Mouse (Mus musculus) fat pad, adult 2 months (tissue): Measurements from ENCODE around the gene Rilpl1.

Experiments
- DNase-seq: peaks from one replicate; pipeline ENCODE4 v3.0.0-alpha.2; 2011; ENCODE audit warnings: low read depth, low spot score; ENCODE audit errors: extremely low read depth

The Rilpl1 gene

GRCm38 (mm10) chr5:124454082-124454419, 77.1 kb downstream of the Rilpl1 start:
- DNase-seq: no peak

GRCm38 (mm10) chr5:124453339-124454081, 77.7 kb downstream of the Rilpl1 start:
- DNase-seq: no peak

GRCm38 (mm10) chr5:124452494-124453228, 78.5 kb downstream of the Rilpl1 start:
- DNase-seq: no peak

DNA sequence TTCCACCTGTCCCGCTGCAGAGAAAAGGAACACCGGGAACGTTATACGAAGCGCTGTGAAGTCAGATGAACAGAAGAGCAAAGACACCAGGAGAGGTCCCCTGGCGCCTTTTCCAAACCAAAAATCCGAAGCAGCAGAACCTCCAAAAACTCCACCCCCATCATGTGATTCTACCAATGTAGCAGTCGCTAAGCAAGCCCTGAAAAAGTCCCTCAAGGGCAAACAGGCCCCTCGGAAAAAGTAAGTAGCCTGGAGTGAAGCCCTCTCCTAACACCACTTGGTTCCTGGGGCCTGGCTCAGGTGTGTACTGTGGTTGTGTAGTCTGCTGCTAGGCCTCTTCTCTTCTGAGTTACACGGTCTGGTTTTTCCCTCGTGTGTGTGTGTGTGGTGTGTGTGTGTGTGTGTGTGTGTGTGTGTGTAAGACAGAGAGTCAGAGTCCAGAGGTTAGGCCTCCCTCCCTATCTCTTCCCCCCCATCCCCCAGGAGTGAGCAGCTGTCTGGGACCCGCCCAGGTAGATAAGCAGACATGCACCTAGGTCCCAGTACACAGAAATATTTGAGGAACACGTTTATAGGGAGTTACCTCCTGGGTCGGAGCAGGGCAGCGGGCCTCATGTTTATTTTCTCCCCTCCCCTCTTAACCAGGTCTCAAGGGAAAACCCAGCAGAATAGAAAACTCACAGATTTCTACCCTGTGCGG, 80.4 kb downstream of the Rilpl1 start:
- DNase-seq: no peak

- no peak for DNase-seq
Measured at GRCm38 (mm10) chr5:124450051-124450450, 81.1 kb downstream of the Rilpl1 start.

DNA sequence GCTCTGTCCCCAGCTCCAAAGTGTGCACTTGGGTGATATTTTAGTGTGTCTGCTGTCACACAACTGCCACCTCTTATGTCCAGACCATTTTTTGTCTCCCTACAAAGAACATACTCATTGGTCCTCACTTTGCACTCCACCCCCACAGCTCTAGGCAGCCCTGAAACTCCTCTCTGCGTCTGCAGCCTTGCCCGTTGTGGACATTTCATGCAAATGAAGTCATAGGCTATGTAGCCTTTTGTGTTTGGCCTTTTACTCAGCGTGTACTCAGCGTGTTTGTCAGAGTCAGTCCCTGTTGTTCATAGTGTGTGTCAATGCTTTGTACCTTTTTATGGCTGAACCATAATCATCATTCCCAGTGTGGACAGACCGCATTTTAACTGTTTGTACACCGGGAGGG, 81.7 kb downstream of the Rilpl1 start:
- DNase-seq: no peak

- no peak for DNase-seq
Measured at GRCm38 (mm10) chr5:124446301-124446881, 84.8 kb downstream of the Rilpl1 start.

DNA sequence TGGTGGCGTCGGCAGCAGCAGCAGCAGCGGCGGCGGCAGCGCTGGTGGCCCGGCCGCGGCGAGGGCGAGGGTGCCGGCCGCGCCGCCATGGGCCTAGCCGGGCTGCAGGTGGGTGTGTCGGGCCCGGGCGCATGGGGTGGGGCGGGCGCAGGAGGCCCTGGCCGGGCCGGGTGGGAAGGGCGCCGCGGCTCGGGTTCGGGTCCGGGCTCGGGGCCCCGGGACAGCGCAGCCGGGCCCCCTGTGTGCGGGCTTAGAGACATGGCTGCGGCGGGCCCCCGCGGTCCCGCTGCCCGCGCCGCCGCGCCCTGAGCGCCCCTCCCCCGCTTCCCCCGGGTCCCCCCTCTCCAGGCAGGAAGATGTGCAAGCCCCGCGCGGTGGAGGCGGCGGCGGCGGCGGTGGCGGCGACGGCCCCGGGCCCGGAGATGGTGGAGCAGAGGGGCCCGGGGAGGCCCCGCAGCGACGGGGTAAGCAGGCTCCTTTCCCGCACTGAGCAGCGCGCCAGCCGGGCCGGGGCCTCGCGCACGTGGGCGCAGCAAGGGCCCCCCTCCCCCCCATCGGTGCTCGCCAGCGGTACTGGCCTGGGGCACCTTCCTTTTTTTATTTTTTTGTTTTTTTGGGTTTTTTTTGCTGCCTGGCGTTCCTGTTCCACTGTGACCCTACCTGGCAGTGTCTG, 85.4 kb downstream of the Rilpl1 start:
- no peak for DNase-seq

GRCm38 (mm10) chr5:124444661-124445561, 86.3 kb downstream of the Rilpl1 start:
- no peak for DNase-seq

- DNase-seq: no peak
Measured at GRCm38 (mm10) chr5:124444208-124444607, 87.0 kb downstream of the Rilpl1 start.
